Mouse (Mus musculus): ENCODE data around the gene Ppie. TPM values are rescaled to one million over a fixed set of nuclear protein-coding genes. Genes with fewer than 3 reads are reported as not detected.
"Not testable (repeated sequence)": the region's sequence is repeated elsewhere in the genome, so short reads cannot be mapped to it uniquely, and the experiment has no call there.

Ppie gene
- total RNA-seq (2021): 10 to 100 TPM; 20.9 to 23.5 TPM
- long read RNA-seq, experiment 1, transcript Ppie-201 (10 exons, 1,188 nt): major isoform, 52 of 64 reads
- long read RNA-seq, experiment 1, partial matches to known transcripts: 0 of 64 reads
- long read RNA-seq, experiment 1, other reads (novel, unspliced or antisense): 12 of 64 reads
- long read RNA-seq, experiment 2, transcript Ppie-201 (10 exons, 1,188 nt): major isoform, 34 of 41 reads
- long read RNA-seq, experiment 2, partial matches to known transcripts: 1 of 41 reads
- long read RNA-seq, experiment 2, other reads (novel, unspliced or antisense): 6 of 41 reads

- intact Hi-C loops (cut with DNase I): no loop called here
- peak; percentile 83 to 87 for DNase-seq
Observed at GRCm38 (mm10) chr4:123139513-123140154, at the start of gene Ppie. Gene Ppie (minus strand): TSS chr4:123139951.

- intact Hi-C loops (cut with DNase I): no loop called here
- no peak for DNase-seq
Observed at GRCm38 (mm10) chr4:123184816-123185215, 45.1 kb upstream of the Ppie start.

- DNase-seq: peak; percentile 59 to 67
- intact Hi-C loops (cut with DNase I): no loop called here
Observed at GRCm38 (mm10) chr4:123183239-123184056, 43.7 kb upstream of the Ppie start.

- peak in 1 of 2 experiments; percentile 19 for DNase-seq
- intact Hi-C loops (cut with DNase I): no loop called here
Observed at GRCm38 (mm10) chr4:123182328-123183238, 42.8 kb upstream of the Ppie start, which contains the start of gene Hpcal4. Gene Hpcal4 (plus strand): TSS chr4:123183227.

GRCm38 (mm10) chr4:123171811-123172210 lies 32.1 kb upstream of the Ppie start:
- DNase-seq: peak in 1 of 2 experiments; percentile 35
- intact Hi-C loops (cut with DNase I): no loop called here

GRCm38 (mm10) chr4:123164157-123164556 lies 24.4 kb upstream of the Ppie start:
- no peak for DNase-seq
- intact Hi-C loops (cut with DNase I): no loop called here

GRCm38 (mm10) chr4:123162305-123162917 lies 22.7 kb upstream of the Ppie start:
- DNase-seq: no peak
- intact Hi-C loops (cut with DNase I): no loop called here

- intact Hi-C loops (cut with DNase I): not testable (repeated sequence)
Observed at GRCm38 (mm10) chr4:123161251-123161650, 21.5 kb upstream of the Ppie start.

GRCm38 (mm10) chr4:123160571-123160970 lies 20.8 kb upstream of the Ppie start:
- no peak for DNase-seq
- intact Hi-C loops (cut with DNase I): no loop called here

More at GRCm38 (mm10) chr4:123161251-123161650, 21.5 kb upstream of the Ppie start:
- not testable (repeated sequence) for DNase-seq

- no peak for DNase-seq
- intact Hi-C loops (cut with DNase I): loop anchor here (2.0 to 5.0 kb wide), 2 partner anchors 61 to 99 kb away; no protein-coding TSS in a partner anchor
Observed at GRCm38 (mm10) chr4:123155840-123156239, 16.1 kb upstream of the Ppie start.

- DNase-seq: no peak
- intact Hi-C loops (cut with DNase I): loop anchor here (5.0 kb wide), 1 partner anchor 62 kb away; no protein-coding TSS in a partner anchor
Observed at GRCm38 (mm10) chr4:123155427-123155826, 15.7 kb upstream of the Ppie start.

GRCm38 (mm10) chr4:123155004-123155403 lies 15.3 kb upstream of the Ppie start:
- DNase-seq: peak; percentile 14 to 48
- intact Hi-C loops (cut with DNase I): loop anchor here (5.0 kb wide), 1 partner anchor 62 kb away; no protein-coding TSS in a partner anchor

- intact Hi-C loops (cut with DNase I): no loop called here
- DNase-seq: no peak
Observed at GRCm38 (mm10) chr4:123152976-123153375, 13.2 kb upstream of the Ppie start.

GRCm38 (mm10) chr4:123152003-123152402 lies 12.3 kb upstream of the Ppie start:
- intact Hi-C loops (cut with DNase I): no loop called here
- DNase-seq: no peak

- no peak for DNase-seq
- intact Hi-C loops (cut with DNase I): no loop called here
Observed at GRCm38 (mm10) chr4:123147446-123148150, 7.8 kb upstream of the Ppie start.

- intact Hi-C loops (cut with DNase I): no loop called here
- no peak for DNase-seq
Observed at GRCm38 (mm10) chr4:123137551-123137950, 2.2 kb downstream of the Ppie start.

- DNase-seq: no peak
- intact Hi-C loops (cut with DNase I): no loop called here
Observed at GRCm38 (mm10) chr4:123127051-123127450, 12.7 kb downstream of the Ppie start.

- intact Hi-C loops (cut with DNase I): no loop called here
- DNase-seq: no peak
Observed at GRCm38 (mm10) chr4:123126626-123127025, 13.1 kb downstream of the Ppie start.

- DNase-seq: no peak
- intact Hi-C loops (cut with DNase I): no loop called here
Observed at GRCm38 (mm10) chr4:123121286-123121685, 18.5 kb downstream of the Ppie start.
